Mouse (Mus musculus) cerebellum, postnatal 36 days (tissue): ENCODE data around the gene Gm17019.
"Not testable (repeated sequence)": the region's sequence is repeated elsewhere in the genome, so short reads cannot be mapped to it uniquely, and the experiment has no call there.

Source experiments
- DNase-seq, 2 experiments: peaks; one replicate each; pipeline ENCODE4 v3.0.0; 2021 to 2022; ENCODE audit warnings: mixed read lengths in 2 of 2

The Gm17019 gene

DNA sequence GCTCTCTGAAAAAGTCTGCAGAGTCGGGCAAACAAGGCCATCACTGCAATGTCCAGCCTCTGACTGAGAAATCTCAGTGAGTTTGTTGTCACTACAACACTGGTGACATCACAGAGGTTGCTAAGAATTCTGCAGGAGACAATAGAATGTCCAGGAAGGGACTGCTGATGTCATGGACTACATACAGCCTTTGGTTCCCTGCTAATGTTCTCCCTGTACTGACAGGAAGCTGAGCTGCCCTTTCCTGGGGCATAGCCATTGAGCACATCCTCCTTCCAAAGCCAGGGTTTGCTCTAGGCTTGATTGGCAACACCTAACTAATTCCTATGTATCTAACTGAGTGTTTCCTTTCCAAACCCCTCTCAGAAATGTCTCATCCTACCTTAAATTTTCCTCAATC lies at the start of gene Gm17019:
Gm17019 (minus strand) TSS at position 101 of the 400 bp plus-strand sequence.
- not testable (repeated sequence) for DNase-seq

DNA sequence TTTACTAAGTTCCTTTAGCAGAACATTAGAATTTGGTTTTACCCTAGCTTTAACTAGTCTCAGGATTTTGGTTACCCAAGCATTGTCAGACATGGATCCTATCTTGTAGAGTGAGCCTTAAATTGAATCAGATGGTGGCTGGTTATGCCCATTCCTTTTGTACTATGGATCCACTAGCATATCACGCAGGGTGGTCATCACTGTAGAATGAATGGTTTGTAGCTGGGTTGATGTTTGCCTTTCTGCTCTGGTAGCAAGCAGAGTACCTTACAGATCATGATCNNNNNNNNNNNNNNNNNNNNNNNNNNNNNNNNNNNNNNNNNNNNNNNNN lies 29.6 kb upstream of the Gm17019 start:
- not testable (repeated sequence) for DNase-seq

DNA sequence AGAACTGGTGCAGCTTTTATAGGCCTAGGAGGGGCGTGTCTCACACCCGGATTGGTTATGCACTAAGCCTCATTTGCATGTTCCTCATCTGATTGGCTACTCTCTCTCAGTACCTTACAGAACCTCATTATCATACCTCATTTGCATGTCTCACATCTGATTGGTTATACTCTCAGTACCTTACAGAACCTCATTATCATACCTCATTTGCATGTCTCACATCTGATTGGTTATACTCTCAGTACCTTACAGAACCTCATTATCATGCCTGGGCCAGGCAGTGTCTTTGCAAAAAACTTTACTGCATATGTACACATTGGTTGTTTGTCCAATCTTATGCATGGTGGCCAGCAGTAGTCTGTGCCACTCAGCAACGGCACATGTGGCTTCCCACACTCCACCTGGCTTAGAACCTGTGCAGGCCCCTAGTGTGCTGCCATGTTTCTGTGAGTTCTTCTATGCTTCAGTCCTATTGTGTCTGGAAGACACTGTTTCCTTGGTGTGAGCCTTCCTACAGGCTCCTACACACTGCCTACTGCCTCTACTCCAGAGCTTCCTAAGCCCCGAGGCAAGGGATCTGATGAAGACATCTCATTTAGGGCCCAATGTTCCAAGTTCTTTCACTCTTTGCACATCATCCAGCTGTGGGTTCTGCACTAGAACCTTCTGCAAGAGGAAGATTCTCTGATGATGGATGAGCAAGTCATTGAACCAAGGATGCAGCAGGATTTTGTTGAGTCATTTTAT lies 29.0 kb upstream of the Gm17019 start:
- not testable (repeated sequence) for DNase-seq

DNA sequence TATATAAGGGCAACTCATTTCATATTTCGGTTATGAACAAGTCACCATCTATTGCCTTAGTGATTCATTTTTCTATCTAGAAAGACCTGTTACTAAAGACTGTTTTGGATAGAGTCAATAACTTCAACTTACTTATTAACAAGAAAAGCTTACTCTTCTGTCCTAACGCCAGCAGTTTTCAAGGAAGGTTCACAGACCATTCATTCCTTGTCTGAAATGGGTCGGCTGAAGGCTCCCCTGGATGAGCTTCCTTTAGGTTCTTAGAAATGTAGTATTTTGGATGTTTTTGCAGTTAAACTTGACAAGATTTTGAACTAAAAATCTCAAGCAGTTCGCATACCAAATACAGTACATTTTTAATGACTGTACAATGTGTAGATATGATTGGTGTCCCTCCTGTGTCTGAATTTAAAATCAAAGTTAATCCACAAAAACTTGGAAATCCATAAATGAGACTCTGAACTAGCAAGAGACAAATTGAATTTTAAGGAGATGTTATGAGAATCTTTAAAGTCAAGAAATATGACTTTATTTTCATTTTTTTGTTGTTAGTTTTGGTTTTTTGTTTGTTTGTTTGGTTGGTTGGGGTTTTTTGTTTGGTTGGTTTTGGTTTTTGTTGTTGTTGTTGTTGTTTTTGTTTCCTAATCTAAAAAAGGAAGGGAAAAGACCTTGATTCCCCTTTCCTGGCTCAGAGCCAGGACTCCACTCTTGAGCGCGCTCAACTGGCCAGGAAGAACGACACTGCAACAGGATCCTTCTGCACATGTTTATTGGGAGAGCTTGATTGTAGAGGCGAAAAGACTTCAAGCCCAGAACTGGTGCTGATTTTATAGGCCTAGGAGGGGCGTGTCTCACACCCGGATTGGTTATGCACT lies 21.6 kb upstream of the Gm17019 start:
- DNase-seq, result not testable (repeated sequence)

DNA sequence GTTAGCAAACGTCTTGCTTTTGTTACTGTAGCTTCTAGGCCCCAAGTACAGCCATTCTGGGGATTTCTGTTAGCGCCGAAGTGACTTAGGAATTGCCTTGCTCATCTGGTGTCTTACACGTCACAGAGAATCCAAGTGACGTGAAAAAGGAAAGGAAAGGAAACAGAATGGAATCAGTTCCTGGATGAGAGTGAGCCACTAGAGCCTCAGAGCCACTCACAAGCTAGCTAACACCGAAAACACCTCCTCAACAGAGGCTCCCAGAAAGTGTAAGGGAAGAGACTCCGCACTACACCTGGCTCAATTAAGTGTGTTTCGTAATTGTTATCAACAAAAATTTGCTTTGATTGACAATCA lies 20.8 kb upstream of the Gm17019 start:
- DNase-seq, result not testable (repeated sequence)

DNA sequence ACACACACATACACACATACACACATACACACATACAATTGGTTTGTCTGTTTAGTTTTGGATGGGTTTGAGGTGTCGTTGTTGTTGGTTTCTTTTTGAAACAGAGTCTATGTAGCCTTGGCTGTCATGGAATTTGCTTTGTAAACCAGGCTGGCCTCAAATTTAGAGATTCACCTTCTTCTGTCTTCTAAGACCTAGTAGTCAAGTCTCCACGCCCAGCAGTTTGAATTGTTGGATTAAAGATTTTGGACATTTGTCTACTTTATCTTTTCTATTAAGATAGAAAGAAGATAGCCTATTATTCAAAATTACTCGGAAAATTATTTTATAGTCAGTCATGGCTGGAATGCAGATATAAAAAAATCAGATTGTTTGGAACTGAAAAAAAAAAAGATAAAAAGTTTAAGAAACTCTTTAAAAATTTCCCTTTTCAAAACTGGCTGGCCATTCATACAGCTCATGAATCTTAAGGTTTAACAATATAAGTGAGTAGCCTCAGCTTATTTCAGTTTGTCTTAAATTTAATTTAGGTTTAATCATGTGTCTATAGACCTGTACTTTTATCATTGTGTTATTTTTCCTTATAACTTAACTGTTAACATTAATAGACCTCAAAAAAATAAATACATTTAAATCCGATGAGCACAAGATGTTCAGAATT lies 20.3 kb upstream of the Gm17019 start:
- DNase-seq, result not testable (repeated sequence)

DNA sequence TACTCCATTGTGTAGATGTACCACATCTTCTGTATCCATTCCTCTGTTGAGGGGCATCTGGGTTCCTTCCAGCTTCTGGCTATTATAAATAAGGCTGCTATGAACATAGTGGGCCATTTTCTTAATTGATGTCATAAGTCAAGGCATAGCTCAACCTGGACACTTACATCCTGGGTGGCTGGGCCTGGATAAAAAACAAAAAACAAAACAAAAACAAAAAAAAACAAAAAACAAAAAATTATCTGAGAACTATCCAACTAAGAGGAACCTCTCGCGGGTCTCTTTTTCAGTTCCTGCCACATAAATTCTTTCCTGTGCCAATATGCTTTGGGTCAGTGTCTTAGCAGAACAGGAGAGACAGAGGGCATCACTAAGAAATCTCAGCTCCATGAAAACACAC lies 18.0 kb upstream of the Gm17019 start:
- not testable (repeated sequence) for DNase-seq

DNA sequence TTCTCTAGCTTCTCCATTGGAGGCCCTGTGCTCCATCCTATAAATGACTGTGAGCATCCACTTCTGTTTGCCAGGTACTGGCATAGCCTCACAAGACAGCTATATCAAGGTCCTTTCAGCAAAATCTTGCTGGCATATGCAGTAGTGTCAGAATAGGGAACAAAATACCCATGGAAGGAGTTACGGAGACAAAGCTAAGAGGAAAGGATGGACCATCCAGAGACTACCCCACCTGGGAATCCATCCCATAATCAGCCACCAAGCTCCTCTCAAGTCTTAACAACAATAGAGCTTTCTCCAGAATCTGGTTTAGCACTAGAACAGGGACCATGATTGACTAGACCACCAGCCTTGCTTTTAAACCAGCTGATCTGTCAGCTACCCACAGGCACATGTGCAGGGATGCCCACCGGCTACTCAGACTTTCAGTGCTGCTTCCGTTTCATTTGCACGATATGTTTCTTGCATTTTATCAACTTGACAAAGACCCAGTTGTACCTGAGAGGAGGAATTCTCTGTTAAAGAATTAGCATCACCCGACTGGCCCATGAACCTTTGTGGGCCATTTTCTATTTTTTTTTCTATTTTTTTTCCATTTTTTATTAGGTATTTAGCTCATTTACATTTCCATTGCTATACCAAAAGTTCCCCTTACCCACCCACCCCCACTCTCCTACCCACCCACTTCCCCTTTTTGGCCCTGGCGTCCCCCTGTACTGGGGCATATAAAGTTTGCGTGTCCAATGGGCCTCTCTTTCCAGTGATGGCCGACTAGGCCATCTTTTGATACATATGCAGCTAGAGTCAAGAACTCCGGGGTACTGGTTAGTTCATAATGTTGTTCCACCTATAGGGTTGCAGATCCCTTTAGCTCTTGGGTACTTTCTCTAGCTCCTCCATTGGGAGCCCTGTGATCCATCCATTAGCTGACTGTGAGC lies 12.3 kb upstream of the Gm17019 start:
- not testable (repeated sequence) for DNase-seq

DNA sequence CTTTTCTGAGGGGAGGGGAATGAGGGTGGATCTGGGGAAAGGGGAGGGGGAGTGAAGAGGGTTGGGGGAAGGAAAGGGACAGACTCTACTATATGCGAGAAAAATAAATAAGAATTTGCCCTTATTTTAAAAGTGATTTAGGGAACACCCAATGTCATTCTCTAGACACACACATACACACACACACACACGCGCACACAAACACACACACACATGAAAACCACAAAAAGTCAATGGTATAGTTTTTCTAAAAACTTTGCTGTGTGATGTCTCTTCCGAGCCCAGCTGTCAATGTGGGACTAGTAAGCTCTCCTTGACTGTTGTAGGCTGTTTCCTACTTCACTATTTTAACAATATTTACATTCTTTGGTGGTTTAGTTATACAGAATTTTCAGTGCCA lies 8.0 kb upstream of the Gm17019 start:
- DNase-seq, result not testable (repeated sequence)

DNA sequence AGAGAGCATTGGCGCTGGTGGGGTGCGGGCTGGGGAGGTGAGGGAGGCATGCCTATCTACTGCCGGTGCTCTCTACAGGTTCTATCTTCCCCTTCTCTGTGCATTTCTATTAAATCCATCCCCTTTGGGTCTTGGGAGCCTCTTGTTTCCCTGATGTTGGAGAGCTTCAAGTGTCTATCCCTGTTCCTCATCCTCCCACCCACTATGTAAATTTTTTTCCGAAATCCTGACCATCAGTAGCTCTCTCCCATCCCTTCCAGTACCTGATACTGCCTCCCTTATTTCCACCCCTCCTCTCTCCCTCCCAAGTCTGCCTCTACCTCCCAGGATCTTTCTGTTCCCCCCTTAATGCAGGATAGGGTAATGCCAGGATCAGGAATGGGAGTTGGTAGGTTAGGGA lies 7.2 kb upstream of the Gm17019 start:
- not testable (repeated sequence) for DNase-seq

DNA sequence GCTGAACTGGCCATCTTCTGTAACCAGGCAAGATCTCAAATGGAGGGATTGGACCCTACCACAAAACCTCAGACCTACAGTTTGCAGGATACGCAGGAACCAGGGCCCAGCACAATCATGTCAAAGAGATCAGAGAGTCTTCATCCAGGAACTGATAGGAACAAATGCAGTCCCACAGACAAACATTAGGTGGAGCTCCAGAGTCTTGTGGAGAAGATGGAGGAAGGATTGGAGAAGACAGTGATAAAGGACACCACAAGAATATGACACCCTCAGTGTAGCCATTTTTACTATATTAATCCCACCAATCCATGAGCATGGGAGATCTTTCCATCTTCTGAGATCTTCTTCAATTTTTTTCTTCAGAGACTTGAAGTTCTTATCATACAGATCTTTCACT lies 8.5 kb downstream of the Gm17019 start:
- DNase-seq, result not testable (repeated sequence)

DNA sequence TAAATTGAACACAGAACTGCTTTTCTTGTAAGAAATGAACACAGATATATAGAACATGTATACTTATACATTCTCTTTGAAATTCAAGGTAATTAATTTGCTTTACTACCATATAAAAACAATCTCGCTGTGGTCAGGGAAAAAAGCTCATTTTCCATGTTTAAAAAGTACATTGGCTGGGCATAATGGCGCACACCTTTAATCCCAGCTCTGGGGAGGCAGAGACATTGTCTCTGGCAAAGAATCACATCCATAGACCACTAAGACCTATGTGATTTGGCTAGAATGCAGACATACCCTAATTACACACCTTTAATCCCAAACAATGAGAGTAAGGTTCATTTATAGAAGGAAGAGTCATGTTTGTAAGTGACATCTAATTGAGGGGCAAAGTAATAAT lies 12.7 kb downstream of the Gm17019 start:
- DNase-seq, result not testable (repeated sequence)

DNA sequence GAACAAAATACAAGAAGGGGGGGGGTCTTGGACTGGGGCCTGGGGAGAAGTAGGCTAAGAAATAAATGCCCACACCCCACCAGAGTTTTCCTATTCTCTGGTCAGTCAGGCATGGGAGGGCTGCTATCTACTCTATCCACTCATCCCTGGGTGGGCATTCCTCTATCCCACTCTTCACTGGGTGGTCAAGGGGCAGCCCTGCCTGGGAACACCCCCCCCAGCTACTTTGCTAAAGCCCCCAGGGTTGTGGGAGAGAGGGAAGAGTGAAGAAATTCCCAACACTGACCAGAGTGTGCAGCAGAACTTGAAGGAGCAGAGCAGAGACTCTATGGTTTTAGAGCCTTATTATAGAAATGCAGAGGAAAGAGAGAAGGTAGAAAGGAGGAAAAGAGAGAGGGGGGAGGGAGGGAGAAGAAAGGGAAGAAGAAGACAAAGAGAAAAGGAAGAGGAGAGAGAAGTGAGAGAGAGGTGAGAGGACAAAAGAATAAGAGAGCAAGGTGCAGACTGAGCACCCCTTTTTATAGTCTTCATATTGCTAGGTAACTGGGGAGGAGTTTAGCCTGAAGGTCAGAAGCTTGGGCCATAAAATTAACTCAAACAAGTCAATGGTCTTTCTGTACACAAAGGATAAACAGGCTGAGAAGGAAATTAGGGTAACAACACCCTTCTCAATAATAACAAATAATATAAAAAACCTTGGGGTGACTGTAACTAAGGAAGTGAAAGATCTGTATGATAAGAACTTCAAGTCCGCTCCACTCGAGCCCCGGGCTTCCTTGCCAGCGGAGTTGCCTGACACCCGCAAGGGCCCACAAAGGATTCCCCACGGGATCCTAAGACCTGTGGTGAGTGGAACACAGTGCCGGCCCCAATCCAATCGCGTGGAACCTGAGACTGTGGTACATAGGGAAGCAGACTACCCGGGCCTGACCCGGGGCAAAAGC lies 21.9 kb downstream of the Gm17019 start:
- DNase-seq, result not testable (repeated sequence)

DNA sequence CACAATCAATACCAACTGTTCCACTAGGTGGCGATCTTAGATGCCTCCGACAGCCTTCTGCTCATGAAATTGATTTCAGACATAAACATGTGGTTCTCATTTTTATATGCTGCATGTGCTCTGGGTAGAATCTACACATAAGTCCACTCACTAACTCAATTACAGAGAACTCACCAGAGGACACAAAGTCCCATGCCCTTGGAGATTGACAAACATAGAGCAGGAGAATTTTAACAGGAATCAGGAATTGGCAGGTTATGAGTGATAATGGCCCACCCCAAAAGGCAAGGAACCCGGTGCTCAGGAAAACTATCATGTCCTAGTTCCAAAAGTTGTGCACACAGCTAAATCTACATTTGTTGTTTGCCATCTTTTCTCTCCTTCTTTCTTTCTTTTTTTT lies 25.9 kb downstream of the Gm17019 start:
- DNase-seq, result not testable (repeated sequence)

DNA sequence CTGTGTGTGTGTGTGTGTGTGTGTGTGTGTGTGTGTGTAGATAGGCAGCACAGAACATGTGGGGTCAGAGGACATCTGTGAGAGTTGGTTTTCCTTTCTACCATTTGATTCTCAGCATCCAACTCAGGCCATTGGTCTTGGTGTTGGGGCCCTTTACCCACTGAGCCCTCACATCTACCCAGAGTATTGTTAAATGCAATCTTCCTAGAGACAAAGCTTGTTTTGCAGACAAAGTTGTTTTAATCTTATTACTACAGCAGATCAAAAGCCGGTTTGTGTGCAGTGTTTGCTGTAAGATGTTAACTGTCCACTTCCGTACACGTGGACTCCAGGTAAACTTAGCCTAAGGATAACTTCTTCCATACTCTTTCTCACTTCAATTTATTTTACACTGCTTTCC lies 26.5 kb downstream of the Gm17019 start:
- not testable (repeated sequence) for DNase-seq

DNA sequence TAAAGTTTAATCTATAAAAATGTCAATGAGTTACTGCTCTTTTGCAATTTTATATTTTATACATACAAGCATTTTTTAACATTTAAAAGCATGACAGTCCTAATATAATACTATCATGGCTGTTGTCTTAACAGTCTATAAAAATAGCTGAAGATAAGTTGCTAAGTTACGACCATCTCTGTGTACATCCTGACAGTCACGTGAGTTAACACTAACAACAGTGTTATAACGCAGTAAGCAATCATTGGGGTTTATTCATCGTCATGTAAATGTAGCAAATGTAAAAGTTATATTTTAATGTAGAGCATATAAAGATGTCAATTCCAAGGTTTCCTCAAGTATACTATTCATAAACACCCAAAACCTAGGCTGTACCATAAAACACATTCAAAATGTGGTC lies 27.2 kb downstream of the Gm17019 start:
- not testable (repeated sequence) for DNase-seq

DNA sequence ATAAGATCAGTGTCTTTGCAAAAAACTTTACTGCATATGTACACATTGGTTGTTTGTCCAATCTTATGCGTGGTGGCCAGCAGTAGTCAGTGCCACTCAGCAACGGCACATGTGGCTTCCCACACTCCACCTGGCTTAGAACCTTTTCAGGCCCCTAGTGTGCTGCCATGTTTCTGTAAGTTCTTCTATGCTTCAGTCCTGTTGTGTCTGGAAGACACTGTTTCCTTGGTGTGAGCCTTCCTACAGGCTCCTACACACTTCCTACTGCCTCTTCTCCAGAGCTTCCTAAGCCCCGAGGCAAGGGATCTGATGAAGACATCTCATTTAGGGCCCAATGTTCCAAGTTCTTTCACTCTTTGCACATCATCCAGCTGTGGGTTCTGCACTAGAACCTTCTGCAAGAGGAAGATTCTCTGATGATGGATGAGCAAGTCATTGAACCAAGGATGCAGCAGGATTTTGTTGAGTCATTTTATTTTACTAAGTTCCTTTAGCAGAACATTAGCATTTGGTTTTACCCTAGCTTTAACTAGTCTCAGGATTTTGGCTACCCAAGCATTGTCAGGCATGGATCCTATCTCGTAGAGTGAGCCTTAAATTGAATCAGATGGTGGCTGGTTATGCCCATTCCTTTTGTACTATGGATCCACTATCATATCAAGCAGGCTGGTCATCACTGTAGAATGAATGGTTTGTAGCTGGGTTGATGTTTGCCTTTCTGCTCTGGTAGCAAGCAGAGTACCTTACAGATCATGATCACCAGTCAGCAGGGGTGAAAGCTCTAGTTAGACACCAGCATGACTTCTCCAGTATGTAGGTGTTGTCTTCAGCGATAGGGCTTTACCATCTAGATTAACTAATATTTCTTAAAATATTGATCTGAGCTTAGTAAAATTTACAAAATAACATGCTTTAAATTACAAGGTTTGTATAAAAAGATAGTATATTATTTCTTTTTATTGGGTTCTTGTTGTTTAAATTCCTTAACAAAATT lies 27.9 kb downstream of the Gm17019 start:
- DNase-seq, result not testable (repeated sequence)

DNA sequence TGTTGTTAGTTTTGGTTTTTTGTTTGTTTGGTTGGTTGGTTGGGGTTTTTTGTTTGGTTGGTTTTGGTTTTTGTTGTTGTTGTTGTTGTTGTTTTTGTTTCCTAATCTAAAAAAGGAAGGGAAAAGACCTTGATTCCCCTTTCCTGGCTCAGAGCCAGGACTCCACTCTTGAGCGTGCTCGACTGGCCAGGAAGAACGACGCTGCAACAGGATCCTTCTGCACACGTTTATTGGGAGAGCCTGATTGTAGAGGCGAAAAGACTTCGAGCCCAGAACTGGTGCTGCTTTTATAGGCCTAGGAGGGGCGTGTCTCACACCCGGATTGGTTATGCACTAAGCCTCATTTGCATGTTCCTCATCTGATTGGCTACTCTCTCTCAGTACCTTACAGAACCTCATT lies 34.7 kb downstream of the Gm17019 start:
- not testable (repeated sequence) for DNase-seq

DNA sequence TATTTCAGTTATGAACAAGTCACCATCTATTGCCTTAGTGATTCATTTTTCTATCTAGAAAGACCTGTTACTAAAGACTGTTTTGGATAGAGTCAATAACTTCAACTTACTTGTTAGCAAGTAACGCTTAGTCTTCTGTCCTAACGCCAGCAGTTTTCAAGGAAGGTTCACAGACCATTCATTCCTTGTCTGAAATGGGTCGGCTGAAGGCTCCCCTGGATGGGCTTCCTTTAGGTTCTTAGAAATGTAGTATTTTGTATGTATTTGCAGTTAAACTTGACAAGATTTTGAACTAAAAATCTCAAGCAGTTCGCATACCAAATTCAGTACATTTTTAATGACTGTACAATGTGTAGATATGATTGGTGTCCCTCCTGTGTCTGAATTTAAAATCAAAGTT lies 35.2 kb downstream of the Gm17019 start:
- not testable (repeated sequence) for DNase-seq
